Mouse (Mus musculus) retina, adult 2 months (tissue): ENCODE results near the gene Prickle4.

Source experiments
- DNase-seq: peaks from one replicate; pipeline ENCODE4 v3.0.0-alpha.2; 2012; ENCODE audit warnings: low read depth, low spot score

Prickle4 gene

DNA sequence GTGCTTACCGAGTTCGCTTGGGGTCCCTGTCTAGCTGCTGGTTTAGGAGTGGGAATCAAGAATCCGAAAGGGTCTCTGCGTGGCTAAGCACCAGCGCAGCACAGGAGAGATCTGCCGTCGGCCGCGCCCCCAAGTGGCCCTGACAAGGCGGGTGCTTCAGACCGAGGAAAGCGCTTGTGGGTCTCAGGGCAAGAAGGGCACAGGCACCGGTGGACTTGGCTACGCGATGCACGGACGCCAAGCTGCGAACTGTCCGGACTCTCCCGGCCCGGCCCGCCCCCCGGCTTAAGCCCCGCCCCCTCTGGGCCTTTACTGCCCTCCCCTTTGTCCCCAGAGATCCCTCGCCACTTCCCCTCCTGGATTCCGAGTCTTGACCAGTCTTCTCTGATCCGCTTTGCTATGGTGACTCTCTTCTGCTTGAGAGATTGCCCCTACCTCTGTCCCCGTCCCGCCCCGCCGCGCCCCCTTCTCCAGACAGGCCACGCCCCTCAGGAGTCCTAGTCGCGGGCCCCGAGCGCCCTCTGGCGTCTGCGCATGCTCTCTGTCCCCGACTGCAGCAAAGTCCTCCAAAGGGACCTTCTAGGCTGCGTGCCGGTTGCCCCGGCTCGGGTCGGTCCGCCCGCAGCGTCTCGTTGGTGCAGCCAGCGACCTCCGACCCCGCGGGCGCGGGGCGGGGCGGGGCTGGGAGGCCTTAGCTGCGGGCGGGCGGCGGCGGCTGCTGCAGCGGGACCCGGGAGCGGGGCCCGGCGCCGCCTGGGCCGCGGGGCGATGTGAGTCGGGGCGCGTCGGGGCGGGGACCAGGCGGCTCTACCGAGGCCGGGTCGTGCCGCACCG, at the start of gene Prickle4:
Gene Prickle4, minus strand, starts transcription at position 234 of the 834 bp plus-strand sequence.
- DNase-seq, result peak; percentile 93

DNA sequence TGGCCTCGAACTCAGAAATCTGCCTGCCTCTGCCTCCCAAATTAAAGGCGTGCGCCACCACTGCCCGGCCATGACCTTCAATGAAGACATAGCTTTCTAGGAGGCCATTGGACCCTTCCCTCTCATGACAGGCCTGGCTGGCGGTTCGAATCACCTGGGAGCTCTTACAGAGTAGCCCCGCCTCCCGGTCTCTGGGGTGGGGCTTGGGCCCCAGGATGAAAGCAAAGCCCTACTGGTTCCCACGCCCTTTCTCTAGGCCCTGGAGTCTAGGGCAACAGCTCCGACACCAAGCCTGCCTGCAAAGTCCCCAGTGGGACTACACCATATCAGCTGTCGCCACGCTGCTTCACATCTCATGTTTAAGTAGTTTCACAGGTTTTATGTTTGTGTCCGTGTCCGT, 49.5 kb upstream of the Prickle4 start:
- no peak for DNase-seq

DNA sequence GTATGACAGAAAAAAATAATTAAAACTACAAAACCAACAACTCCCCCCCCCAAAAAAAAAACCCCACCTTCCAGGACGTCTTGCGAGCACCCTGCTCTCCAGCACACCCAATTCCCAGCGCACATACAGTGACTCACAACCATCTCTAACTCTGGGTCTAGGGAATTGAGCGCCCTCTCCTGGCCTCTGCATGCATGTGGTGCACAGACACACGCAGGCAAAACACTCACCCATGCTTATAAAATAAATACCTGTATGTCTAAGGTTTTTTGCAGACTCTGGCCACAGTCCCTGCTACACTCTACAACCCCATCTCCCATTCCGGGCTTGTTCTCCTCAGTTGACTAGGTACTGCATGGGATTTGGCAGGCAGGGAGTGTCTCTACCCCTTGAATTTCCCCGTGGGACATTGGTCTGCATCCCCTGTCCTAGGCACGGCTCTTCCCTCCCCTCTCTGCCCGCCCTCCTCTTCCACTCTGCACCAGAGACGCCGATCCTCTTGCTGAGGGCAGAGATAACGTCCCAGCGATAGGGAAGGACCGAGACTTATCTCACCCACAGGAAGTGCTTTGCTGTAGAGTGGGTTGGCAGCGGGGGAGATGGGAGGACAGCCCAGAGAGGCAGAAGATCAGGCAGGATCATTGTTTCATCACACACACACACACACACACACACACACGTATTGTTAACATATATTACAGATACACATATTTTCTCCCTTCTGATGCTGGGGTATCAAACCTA, 48.6 kb upstream of the Prickle4 start:
- no peak for DNase-seq

DNA sequence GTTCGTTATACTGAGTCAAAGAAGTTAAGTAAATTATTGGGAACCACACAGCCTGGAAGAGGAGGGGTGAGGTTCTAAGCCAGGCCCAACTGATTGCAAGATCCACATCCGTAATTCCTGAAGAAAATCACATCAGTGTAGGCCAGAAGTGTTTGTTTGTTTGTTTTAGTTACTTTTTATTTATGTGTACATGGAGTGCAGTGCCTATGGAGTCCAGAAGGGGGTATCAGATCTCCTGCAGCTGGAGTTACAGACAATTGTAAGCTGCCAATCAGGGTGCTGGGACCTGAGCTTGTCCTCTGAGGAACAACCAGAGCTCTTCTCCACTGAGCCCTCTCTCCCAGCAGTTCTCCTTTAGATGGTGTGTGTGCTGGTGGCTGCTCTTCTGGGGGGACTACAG, 45.6 kb upstream of the Prickle4 start:
- no peak for DNase-seq

DNA sequence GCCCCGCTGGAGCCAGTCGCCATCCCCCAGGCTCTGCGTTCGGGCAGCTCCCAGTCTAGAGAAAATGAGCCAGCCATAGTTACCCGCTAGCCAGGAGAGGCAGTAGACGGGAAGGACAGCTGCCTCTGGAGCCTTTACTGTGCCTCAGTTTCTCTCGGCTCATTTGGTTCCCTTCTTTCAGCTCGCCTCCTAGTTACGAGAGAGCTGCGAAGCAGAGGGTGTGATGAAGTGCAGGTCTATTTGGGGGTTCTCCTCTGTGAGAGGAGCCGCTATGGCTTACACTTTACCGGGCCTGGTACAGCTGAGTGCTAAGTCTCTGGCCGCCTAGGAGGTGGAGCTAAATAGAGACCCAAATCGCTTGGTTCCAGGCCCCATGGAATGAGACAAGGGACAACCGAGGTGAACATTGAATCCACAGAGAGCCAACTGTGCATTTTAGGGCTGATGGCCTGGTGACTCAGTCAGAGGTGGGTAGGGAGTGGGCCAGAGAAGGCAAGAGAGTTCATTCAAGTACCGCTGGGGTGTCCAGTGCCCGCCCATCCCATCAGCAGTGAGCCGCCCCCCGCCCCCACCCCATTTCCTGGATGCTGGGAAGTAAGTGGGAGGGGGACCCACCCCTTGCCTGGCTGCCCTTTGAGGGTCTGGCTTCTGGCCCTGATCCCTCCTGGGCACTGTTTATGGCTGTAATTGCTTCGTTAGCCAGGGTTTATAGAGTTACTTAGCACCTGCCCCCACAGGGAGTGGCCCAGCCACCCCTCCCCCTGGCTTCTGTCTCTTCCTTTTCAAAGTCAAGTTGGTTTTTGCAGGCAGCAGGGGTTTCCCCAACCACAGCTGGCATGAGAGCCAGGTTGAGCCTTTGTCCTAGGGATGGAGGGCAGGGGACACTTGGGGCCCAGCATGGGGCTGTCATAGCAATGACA, 44.6 kb upstream of the Prickle4 start:
- DNase-seq, result no peak

DNA sequence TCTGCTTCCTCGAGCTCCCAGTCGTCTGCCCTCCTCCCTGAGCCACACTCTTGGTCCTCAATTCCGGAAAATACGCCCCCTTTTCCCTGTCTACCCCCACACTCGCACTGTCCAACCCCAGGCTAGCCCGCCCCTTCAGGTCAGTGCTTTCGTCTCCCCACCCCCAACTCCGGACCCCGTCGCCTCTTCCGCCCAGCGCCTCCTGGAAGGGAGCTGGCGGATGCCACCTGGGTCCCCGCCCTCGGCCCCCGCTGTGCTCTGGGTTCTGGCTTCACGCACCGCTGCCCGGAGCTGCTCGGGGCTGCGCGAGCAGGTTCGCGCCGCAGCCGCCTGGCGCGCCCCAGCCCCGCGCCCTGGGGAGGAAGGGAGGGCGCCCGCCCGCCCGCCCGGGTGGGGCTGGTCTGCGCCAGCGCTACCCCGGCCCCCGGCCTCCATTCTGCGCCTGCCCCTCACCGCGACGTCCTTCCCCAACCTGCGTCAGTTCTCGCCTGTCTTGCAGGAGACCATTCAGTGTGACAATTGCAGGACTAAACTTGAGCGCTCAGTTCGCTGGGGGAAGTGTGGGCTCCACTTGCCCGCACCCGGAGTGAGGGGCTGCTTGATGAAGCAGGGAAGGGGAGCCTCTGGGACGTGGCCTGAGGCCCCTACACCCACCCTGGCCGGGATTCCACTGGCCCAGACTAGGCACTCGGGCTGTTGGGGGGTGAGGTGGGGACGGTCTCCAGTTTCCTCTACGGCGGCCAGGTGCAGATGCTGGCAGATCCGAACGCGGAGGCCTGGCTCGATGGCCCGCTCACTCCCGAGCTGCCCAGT, 43.7 kb upstream of the Prickle4 start:
- no peak for DNase-seq

DNA sequence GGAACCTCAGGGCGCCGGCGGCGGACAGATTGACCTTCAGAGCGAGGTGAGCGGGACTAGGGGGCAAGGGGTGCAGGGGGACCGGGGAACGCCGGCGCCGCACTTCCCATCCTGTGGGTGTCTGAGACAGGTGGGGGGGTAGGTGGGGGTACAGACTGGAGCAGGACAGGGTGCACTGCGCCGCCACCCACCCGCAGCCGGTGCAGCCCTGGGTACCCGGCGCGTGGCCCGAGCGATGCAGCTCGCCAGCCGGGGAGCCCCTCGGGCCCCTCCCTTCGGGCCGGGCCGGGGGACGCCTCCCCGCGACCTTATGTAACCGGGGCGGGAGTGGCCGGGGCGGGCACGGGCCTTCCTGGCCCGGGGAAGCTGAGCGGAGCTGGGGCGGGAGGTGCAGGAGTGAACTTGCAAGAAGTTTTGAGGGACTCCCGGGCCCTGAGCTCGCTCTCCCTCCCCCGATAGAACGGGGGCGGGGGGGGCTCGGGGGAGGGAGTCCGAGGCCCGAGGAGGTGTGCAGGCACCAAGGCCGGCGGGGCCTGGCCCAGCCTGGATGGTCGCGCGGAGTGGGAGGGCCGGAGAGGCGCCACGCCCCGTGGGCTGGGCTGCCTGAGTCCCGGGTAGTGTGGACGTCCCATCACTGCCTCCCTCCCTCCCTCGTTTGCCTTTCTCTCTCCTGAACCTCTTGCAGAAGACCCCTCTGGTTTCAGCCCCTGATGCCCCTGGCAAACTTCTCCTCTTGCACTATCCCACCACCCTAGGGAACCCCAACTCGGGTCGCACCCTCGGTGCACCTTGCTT, 42.9 kb upstream of the Prickle4 start:
- DNase-seq, result no peak

DNA sequence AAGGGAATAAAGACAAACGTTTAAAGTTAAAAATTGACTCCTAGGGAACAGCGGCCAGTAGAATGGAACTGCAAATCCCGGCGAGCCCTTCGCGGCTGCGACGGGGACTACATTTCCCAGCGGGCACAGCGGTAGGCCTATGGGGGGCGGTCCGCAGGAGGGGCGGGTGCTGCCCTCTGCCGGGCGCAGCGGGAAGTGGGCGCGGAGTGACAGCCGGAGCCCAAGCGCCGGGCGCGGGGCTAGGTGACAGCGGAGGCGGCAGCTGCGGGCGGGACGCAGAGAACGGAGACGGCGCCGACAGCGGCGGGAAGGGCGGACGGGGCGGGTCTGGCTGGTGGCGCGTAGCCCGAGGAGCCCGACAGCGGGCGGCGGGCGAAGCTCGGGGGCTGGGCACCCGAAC, 42.3 kb upstream of the Prickle4 start, which contains the start of gene Tfeb:
Gene Tfeb, plus strand, starts transcription at position 175 of the 400 bp plus-strand sequence.
- DNase-seq, result peak; percentile 80

DNA sequence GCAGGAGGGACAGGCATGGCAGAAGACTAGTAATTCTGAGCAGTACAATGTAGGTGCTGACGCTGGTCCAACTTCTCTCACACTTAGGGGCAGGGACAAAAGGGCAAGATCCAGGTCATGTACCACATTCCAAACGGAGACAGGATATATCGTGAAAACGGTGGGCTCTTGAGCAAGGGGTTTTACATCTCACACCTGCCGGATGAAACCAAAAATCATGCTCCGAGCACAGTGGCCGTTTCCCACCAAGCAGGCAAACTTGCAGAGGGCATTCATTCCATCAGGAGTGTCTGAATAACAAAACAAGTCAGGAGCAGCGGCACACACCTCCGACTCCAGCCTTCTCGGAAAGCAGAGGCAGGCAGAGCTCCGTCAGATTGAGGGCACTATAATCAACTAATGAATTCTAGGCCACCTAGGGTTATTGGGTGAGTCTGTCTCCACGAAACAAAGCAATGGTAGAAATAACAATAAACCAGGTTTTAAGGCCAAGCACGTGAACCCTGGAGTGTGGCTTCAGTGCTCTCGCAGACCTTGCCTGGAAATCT, 41.1 kb upstream of the Prickle4 start:
- DNase-seq, result no peak

DNA sequence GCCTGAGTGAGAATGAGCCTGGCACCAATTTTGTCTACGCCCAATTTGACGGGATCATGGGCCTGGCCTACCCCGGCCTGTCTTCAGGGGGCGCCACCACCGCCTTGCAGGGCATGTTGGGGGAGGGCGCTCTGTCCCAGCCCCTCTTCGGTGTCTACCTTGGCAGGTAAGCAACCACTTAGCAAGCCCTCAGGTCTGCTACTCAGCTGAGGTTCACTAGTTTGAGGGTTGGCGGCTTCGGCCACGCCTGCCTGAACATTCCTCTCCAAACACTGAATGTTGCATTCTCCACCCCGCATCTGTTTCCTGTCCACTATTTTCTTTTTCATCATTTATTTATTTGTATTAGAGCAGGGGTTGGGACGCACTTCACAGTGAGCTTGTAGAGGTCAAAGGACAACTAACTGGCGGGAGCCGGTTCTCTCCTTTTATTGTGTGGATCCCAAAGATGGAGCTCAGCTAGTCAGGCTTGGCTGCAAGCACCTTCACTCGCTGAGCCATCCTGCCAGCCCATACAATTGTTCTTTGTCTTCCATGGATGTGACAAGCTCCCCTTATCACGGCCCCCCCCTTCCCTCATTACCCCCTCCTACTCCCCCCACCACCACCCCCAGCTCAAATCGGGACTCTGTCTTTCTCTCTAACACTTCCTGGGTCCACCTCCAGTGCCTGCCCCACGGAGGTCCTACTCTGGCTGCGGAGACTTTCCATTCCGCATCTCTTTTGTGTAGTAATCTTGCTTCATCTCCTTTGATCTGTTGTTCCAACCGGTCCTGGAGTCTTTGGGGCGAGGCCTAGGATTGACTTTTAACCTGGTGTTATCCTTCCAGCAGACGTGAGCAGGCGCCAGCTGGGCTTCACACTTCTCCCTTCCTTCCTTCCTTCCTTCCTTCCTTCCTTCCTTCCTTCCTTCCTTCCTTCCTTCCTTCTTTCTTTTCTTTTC, 36.4 kb upstream of the Prickle4 start:
- DNase-seq, result no peak

DNA sequence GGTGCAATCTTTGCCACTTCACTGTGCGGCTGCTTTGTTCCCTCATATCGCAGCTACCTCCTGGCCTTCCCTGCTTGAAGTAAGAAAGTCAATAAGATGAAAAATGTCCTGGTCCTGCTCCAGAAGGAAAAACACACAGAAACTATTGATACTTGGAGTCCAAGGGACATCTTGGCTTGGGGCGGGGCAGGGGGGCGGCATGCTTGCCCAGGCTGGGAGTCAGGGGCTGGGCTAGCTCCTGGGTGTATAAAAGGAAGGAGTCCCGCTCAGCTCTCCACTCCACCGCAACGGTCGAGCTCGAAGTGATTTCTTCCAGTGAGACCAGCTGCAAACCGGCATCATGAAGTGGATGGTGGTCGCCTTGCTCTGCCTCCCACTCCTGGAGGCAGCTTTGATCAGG, 32.0 kb upstream of the Prickle4 start, which contains the start of gene Pgc:
Gene Pgc, plus strand, starts transcription at position 277 of the 400 bp plus-strand sequence.
- DNase-seq, result no peak

DNA sequence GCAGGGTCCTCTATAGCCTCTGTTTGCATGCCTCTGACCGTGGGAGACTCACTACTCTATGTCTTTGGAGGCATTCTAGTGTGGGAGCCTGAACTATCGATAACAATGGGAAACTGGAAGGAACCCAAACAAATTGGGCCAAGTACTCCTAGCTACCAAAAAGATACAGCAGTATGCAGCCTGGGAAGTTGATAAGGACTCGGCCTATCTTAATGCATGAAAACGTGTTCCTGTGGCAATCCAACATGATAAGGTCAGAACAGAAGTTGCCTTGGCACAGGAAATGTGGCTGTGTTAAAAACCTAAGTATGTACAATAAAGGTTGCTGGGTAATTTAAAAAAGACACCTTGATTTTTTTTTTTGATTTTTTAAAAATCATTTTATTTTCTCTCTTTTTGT, 26.6 kb upstream of the Prickle4 start:
- no peak for DNase-seq

DNA sequence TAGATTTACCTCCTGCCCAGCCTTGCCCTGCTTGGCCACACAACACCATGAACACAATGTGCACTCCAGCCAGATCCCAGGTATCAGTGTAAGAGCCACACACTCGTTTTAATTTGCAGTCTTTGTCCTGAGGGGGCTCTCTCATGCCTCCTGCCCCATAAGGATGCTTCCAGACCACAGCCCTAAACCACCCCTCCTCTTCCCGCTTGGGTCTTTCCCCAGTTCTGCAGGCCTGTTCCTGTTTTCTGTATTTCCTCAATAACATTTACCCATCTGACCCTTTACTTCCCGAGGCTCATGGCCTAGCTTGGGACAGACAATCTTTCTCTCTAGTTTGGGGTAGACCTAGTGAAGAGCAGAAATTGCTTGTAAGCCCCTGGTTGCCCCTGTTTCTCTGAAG, 20.5 kb upstream of the Prickle4 start:
- no peak for DNase-seq

DNA sequence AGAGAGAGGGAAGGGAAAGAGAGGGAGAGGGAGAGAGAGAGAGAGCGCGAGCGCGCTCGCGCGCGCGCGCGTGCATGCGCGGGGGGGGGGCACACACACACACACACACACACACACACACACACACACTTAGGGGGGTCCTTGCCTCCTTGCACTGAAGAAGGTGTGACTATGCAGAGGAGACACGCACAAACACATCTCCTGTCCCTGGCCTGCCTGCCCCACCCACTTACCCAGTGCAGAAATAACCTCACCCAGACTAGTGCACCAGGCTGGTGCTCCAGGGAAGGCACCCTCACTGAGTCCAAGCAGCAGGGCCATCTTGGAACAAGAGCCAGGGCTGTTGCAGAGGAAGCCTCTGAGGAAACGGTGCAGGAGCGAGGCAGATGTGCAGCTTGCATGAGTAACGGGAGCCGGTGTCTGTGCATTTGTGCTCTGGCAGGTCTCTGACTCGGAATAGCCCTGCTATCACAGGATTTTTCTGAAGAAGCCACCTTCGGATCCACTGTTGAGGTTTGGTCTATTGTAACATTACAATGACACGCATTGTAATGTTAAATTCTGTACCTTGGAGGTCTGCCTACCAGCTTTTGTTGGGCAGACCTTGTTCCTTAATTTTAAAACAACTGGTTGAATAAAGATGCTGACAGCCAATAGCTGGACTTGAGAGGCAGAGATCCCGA, 18.5 kb upstream of the Prickle4 start:
- DNase-seq, result no peak

DNA sequence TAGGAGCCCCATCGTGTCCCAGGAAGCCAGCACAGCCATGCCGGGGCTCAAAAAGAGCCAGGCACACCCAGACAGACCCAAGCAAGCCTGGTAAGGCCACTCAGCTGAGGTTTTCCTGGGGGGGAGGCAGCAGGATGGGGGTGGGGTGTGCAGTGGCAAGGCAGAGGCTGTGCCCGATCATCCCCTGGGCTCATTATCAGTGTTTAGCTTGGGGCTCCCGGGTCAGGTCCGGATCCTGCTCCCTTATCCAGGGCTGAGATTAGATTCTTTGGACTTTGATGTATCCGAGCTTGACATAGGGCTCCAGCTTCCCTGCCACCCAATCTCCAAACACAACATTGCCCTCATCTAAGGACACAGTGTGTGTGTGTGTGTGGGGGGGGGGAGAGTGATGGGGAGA, 17.3 kb upstream of the Prickle4 start:
- no peak for DNase-seq

DNA sequence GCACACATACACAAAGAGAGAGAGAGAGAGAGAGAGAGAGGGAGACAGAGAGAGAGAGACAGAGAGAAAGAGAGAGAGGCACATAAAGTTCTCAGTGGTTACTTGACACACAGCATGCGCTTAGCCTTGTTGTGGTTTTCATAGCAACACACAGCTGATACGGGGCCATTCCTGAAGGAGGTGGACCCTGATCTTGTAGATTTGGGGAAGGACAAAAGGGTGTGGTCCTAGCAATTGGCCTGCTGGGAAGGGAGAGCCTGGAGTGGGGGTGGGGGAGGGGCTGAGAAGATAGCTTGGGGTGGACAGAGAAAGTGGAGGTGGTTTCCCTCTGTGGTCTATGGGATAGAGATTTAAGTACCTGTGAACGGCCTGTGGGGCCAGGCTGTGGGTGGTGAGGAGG, 15.5 kb upstream of the Prickle4 start:
- no peak for DNase-seq

DNA sequence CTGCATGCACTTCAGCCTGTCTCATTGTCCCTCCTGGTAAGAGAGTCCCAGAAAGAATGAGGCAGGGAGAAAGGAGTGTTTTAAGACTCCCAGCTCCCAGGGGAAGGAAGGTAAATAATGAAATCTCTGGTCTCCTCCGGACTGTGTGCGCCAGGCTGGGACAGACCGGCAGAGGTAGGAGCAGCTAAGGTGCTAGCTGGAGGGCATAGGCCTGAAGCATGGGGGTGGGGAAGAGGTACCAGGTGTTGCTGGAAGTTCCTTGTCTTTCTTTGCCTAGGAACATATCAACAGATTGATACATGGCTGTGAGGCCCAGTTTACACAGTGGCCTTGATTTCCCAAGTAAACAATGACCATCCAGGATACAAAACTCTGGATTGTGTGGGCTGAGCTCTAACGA, 14.4 kb upstream of the Prickle4 start:
- DNase-seq, result no peak

DNA sequence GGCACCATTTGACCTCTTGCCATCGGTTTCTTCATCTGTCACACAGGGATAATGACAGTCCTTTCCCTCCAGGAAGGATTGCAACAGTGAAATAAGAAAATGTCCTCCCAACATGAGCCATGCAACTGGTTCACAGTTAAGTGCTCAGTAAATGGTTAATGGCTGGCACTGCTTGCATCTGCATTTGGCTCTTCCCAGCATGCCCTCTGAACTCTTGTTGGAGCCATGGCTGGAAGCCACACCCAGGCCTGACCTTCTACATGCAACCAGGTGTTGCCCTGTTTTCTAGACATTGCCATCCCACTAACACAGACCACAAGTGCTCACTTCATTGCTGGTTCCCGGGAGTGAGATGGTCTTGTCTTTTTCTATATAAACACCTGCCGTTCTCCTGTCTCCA, 13.4 kb upstream of the Prickle4 start:
- DNase-seq, result no peak
